Mouse (Mus musculus): ENCODE data around the gene Lctl. TPM values are rescaled to one million over a fixed set of nuclear protein-coding genes. Genes with fewer than 3 reads are reported as not detected.
A peak's percentile ranks its signal among the peaks of the same experiment; 100 is the strongest.

The Lctl gene
- polyA plus RNA-seq, 1 experiment = not detected

- Histone ChIP-seq H3K4me3 (replicated peaks; ENCODE audit: control insufficient read depth, low read depth, low read length) (no peak overlapping the region), H3K27ac (ENCODE audit: control insufficient read depth, insufficient read depth, low read depth, low read length, poor library complexity) (no peak overlapping the region), H3K4me1 (ENCODE audit: control insufficient read depth, insufficient read depth, low read length) (no peaks in the 10 kb centered on the region)
- TF ChIP-seq POLR2A (IDR thresholded peaks at IDR 0.05; ENCODE audit: borderline replicate concordance, control insufficient read depth, low read depth, low read length) (no peak), CTCF (IDR thresholded peaks at IDR 0.05; ENCODE audit: control insufficient read depth, insufficient read depth, low read length) (peak; percentile 7; the same call in 1 of the 2 replicates)
- 82% methylated on average over 4 of the region's 4 CpGs for WGBS
Observed at GRCm38 (mm10) chr9:64098282-64098681, 18.7 kb upstream of the Lctl start.

- TF ChIP-seq CTCF (IDR thresholded peaks at IDR 0.05; ENCODE audit: control insufficient read depth, insufficient read depth, low read length) = peak; percentile 98
- no peak for TF ChIP-seq POLR2A (IDR thresholded peaks at IDR 0.05; ENCODE audit: borderline replicate concordance, control insufficient read depth, low read depth, low read length)
- WGBS = under 1% methylated on average over 4 of the region's 4 CpGs
- Histone ChIP-seq H3K4me1 (ENCODE audit: control insufficient read depth, insufficient read depth, low read length) (no peaks in the 10 kb centered on the region), H3K4me3 (replicated peaks; ENCODE audit: control insufficient read depth, low read depth, low read length) (no peak overlapping the region), H3K27ac (ENCODE audit: control insufficient read depth, insufficient read depth, low read depth, low read length, poor library complexity) (no peak overlapping the region)
Observed at GRCm38 (mm10) chr9:64100442-64100841, 16.5 kb upstream of the Lctl start.

- Histone ChIP-seq H3K4me3 (replicated peaks; ENCODE audit: control insufficient read depth, low read depth, low read length) (no peak overlapping the region), H3K27ac (ENCODE audit: control insufficient read depth, insufficient read depth, low read depth, low read length, poor library complexity) (peak overlapping the region; percentile 4; the same call in 1 of the 2 replicates), H3K4me1 (ENCODE audit: control insufficient read depth, insufficient read depth, low read length) (no peaks in the 10 kb centered on the region; the same call in 1 of the 2 replicates)
- 5% methylated on average over 6 of the region's 6 CpGs for WGBS
- TF ChIP-seq CTCF (IDR thresholded peaks at IDR 0.05; ENCODE audit: control insufficient read depth, insufficient read depth, low read length) (no peak), POLR2A (IDR thresholded peaks at IDR 0.05; ENCODE audit: borderline replicate concordance, control insufficient read depth, low read depth, low read length) (no peak)
Observed at GRCm38 (mm10) chr9:64105301-64105700, 11.6 kb upstream of the Lctl start.

GRCm38 (mm10) chr9:64110502-64110901 lies 6.4 kb upstream of the Lctl start:
- WGBS = 93% methylated on average over 16 of the region's 16 CpGs
- no peak overlapping the region for H3K27ac ChIP-seq (ENCODE audit: control insufficient read depth, insufficient read depth, low read depth, low read length, poor library complexity)
- TF ChIP-seq CTCF (IDR thresholded peaks at IDR 0.05; ENCODE audit: control insufficient read depth, insufficient read depth, low read length) (no peak), POLR2A (IDR thresholded peaks at IDR 0.05; ENCODE audit: borderline replicate concordance, control insufficient read depth, low read depth, low read length) (no peak)

GRCm38 (mm10) chr9:64114646-64115045 lies 2.3 kb upstream of the Lctl start:
- Histone ChIP-seq H3K4me1 (ENCODE audit: control insufficient read depth, insufficient read depth, low read length) (no peaks in the 10 kb centered on the region), H3K27ac (ENCODE audit: control insufficient read depth, insufficient read depth, low read depth, low read length, poor library complexity) (no peak overlapping the region), H3K4me3 (replicated peaks; ENCODE audit: control insufficient read depth, low read depth, low read length) (no peak overlapping the region)
- no peak for TF ChIP-seq CTCF (IDR thresholded peaks at IDR 0.05; ENCODE audit: control insufficient read depth, insufficient read depth, low read length)
- WGBS = 64% methylated on average over 2 of the region's 2 CpGs

More at GRCm38 (mm10) chr9:64110502-64110901, 6.4 kb upstream of the Lctl start:
- Histone ChIP-seq H3K4me3 (replicated peaks; ENCODE audit: control insufficient read depth, low read depth, low read length) (no peak overlapping the region), H3K4me1 (ENCODE audit: control insufficient read depth, insufficient read depth, low read length) (no peaks in the 10 kb centered on the region; the same call in 1 of the 2 replicates)

- WGBS = 24% methylated on average over 6 of the region's 6 CpGs
- Histone ChIP-seq H3K4me1 (ENCODE audit: control insufficient read depth, insufficient read depth, low read length) (no peaks in the 10 kb centered on the region), H3K4me3 (replicated peaks; ENCODE audit: control insufficient read depth, low read depth, low read length) (no peak overlapping the region), H3K27ac (ENCODE audit: control insufficient read depth, insufficient read depth, low read depth, low read length, poor library complexity) (no peak overlapping the region)
- TF ChIP-seq POLR2A (IDR thresholded peaks at IDR 0.05; ENCODE audit: borderline replicate concordance, control insufficient read depth, low read depth, low read length) = no peak
- TF ChIP-seq CTCF (IDR thresholded peaks at IDR 0.05; ENCODE audit: control insufficient read depth, insufficient read depth, low read length) = no peak
Observed at GRCm38 (mm10) chr9:64115756-64116155, 1.2 kb upstream of the Lctl start.

- Histone ChIP-seq H3K4me3 (replicated peaks; ENCODE audit: control insufficient read depth, low read depth, low read length) (no peak overlapping the region), H3K27ac (ENCODE audit: control insufficient read depth, insufficient read depth, low read depth, low read length, poor library complexity) (no peak overlapping the region), H3K4me1 (ENCODE audit: control insufficient read depth, insufficient read depth, low read length) (no peaks in the 10 kb centered on the region)
- peak; percentile 95 for TF ChIP-seq CTCF (IDR thresholded peaks at IDR 0.05; ENCODE audit: control insufficient read depth, insufficient read depth, low read length)
- TF ChIP-seq POLR2A (IDR thresholded peaks at IDR 0.05; ENCODE audit: borderline replicate concordance, control insufficient read depth, low read depth, low read length) = no peak
- WGBS = 22% methylated on average over 8 of the region's 8 CpGs
Observed at GRCm38 (mm10) chr9:64119898-64120297, 3.0 kb downstream of the Lctl start.

- H3K4me3 ChIP-seq (replicated peaks; ENCODE audit: control insufficient read depth, low read depth, low read length) = peak overlapping the region; percentile 13
- TF ChIP-seq POLR2A (IDR thresholded peaks at IDR 0.05; ENCODE audit: borderline replicate concordance, control insufficient read depth, low read depth, low read length) = no peak
- TF ChIP-seq CTCF (IDR thresholded peaks at IDR 0.05; ENCODE audit: control insufficient read depth, insufficient read depth, low read length) = no peak
- WGBS = 38% methylated on average over 11 of the region's 11 CpGs
Observed at GRCm38 (mm10) chr9:64120584-64121277, 3.8 kb downstream of the Lctl start.

More at GRCm38 (mm10) chr9:64120584-64121277, 3.8 kb downstream of the Lctl start:
- Histone ChIP-seq H3K27ac (ENCODE audit: control insufficient read depth, insufficient read depth, low read depth, low read length, poor library complexity) (no peak overlapping the region), H3K4me1 (ENCODE audit: control insufficient read depth, insufficient read depth, low read length) (no peaks in the 10 kb centered on the region)

All from bone marrow, adult 2 months (tissue).